Mouse (Mus musculus): Measurements from ENCODE around the gene Cerk.
"Not testable (repeated sequence)": the region's sequence is repeated elsewhere in the genome, so short reads cannot be mapped to it uniquely, and the experiment has no call there.

The Cerk gene

DNA sequence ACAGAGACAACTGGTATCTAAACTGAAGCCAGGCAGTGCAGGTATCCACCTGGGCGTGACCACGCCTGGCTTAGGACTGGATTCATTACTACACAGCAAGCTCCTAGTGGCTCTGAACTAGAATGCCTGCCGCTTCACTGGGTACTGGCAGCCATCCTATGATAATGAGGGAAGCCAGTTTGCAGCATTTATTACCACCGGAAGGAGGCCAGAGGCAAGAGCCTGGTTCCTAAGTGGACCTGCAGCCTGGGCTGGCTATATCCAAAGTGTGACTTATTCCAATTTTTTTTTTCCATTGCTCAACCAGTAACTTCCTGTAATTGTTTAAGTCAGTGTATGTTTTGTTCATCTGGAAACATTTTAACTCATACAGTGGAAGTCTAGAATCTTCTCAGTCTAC is 20.4 kb upstream of the Cerk start:
- no peak for DNase-seq (ENCODE audit: low read depth)

DNA sequence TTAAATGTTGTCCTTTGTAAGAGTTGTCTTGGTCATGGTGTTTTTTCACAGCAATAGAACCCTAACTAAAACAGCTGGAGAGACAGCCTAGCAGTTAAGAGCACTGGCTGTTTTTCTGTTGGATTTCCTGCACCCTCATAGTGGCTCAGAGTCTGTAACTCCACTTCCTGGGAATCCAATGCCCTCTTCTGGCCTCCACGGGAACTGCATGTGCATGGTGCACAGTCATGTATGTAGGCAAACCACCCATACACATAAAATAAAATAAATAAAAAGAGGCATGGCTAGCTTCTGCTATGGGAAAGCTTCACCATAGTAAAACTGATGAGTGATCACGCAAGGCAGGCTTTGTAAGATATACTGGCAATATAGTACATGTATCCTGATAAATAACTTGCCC is 19.4 kb upstream of the Cerk start:
- no peak for DNase-seq (ENCODE audit: low read depth)

DNA sequence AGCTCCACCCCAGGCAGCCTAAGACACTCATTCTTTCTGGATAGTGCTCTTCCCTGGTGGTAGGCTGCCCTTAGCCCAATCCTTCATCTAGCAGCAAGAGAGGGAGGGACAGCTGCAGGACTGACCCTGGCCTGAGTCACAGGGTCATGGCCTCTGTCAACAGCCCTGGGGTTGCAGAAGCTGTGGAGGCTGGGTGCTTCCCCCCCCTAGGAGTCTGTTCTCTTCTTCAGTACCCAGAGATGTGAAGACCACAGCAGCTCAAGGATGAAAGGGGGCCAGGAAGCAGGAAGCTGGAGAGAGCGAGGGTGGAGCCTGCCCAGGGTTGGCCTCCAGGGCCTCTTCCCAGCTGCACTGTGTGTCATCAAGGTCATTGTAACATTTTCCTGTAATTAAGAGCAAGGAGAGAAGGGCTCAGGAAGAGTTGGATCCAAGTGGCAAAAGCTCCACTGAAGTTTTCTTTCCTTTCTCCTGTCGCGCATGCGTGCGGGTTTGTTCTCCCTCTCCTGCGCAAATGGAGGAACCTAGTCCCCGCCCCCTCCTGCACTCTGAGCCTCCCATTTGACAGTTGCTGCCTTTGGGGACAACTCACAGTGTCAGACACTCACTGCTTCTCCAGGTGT is 18.1 kb upstream of the Cerk start:
- no peak for DNase-seq (ENCODE audit: low read depth)

- no peak for DNase-seq (ENCODE audit: low read depth)
Observed at GRCm38 (mm10) chr15:86203292-86203793, 17.4 kb upstream of the Cerk start.

DNA sequence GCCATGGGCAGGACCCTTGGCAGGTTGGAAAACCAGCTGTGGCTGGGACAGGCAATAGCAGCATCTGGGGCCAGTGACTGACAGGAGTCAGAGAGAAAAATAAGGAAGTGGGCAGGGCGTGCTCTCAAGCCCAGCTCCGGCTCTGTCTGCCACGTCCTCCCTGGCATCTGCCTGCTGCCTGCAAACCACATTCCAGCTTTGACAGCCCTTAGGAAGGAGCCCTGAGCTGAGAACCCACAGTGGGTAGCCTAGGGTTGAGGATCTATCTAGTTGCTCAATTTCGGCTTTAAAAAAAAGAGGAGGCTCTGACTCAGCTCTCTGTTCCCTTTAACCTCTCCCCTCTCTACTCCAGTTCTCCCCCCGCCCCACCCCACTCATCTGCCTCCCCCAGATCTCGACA is 16.7 kb upstream of the Cerk start:
- DNase-seq (ENCODE audit: low read depth), result no peak

DNA sequence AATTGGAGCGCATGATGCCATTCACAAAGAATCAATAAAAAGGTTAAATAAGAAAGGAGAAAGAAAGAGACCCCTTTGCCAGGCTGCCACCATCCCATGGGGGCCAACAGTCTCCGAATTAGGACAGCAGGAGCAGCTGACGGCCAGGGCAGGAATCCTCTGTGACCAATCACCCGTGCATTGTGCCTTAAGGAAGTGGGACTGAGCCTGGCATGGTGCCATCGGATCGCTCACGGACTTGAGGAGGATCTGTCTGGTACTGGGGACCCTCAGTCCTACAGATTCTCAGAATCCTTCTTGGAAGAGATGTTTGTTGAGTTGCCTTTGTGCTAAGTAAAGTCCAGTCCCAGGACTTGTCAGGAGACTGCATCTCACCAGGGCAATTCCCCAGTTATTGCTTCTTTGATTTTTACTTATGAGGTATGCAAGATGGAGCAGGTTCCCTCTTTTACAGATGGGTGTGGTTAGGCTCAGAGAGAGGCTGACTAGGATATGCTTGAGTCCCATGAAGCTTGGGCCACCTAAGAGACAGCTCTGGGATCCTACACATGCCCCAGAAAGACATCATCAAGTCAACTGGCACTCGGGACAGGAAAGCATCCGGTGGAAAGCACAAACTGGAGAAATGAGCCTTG is 15.9 kb upstream of the Cerk start:
- DNase-seq (ENCODE audit: low read depth), result no peak

DNA sequence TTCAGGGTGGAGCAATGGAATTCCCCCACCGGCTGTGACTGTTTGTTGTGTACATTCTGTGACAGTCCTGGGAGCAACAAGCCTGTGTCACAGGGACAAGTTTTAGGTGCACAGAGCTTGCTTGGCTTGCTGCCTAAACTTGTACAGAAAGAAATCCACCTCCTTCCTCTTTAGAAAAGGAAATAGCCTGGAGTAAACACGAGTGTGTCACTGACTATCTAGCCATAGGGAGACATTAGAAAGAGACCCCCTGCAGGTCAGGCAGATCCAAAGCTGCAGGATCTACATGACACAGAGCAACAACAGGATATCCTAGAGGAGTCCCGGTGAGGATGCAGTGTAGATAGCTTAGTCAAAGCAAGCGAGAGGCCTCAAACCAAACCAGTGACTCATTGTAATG is 15.2 kb upstream of the Cerk start:
- DNase-seq (ENCODE audit: low read depth), result no peak

GRCm38 (mm10) chr15:86200169-86200568 is 14.2 kb upstream of the Cerk start:
- no peak for DNase-seq (ENCODE audit: low read depth)

DNA sequence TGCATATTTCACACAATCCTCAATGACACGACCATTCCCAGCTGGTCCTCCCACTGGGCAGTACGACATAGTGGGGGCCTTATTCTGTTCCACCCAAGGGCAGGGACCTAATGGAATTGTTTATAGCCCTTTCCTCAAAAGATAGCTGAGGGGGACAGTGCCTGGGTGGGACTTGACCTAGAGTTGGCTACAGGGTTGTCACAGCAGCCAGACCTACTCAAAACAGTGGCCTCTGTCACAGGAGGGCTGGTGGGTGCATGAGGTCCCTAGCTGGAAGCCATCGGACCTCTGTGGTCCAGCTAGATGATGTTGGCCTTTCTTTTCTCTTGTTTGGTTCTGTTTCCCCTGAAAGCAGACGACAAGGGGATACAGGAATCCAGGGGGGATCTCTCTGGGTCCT is 13.5 kb upstream of the Cerk start:
- DNase-seq (ENCODE audit: low read depth), result no peak

- DNase-seq (ENCODE audit: low read depth), result no peak
Observed at GRCm38 (mm10) chr15:86199052-86199451, 13.1 kb upstream of the Cerk start.

GRCm38 (mm10) chr15:86194676-86195453 is 8.9 kb upstream of the Cerk start:
- not testable (repeated sequence) for DNase-seq (ENCODE audit: low read depth)

DNA sequence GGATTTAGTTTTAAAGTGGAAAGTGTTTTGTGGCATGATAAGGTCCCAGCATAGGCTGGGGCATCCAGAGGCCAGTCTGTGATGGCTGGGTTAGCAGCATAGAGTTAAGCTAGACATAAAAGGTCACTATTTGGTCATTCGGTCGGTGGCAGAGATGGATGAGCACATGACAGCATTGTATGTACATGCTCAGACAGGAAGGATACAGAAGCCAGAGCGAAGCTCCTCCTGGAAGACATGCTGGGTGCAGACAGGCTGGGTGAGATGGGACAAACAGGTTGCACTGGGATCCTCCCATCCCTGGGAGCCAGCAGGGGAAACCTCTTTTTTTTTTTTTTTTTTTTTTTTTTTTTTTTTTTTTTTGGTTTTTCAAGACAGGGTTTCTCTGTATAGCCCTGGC is 6.0 kb upstream of the Cerk start:
- DNase-seq (ENCODE audit: low read depth), result no peak

DNA sequence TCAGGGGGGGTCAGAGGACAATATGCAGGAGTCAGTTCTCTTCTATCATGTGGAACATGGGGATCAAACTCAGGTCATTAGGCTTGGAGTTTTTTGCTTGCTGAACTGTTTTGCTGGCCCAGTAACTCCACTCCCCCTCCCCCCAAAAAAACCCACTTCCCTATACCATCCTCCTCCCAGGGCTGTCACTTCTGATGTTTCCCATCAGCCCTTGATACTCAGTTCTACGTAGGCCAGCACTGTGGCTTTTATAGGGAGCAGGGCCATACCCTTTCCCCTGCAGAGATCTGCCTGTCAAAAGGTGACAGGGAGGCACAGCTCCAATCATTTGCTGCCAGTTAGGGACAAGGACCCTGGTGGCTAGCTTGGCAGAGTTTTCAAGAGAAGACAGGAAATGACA is 5.6 kb upstream of the Cerk start:
- no peak for DNase-seq (ENCODE audit: low read depth)

DNA sequence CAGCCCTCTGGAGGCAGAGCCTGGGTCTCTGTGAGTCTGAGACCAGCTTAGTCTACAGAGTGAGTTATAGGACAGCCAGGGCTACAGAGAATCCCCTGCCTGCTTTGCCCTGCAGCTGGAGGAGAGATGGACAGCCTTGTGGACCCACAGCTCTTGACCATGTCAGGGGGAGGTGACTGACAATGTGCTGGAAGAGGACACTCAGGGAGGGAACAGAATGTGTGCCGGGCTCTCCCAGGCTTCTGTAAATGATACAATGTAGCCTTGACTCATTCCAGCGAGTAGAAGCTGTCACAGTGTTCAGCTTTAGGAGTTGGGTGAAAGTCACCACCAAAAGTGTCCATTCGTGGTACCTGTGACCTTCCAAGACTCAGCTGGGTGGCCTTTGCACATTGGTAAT is 4.4 kb upstream of the Cerk start:
- no peak for DNase-seq (ENCODE audit: low read depth)

- DNase-seq (ENCODE audit: low read depth), result no peak
Observed at GRCm38 (mm10) chr15:86188746-86189470, 3.0 kb upstream of the Cerk start.

DNA sequence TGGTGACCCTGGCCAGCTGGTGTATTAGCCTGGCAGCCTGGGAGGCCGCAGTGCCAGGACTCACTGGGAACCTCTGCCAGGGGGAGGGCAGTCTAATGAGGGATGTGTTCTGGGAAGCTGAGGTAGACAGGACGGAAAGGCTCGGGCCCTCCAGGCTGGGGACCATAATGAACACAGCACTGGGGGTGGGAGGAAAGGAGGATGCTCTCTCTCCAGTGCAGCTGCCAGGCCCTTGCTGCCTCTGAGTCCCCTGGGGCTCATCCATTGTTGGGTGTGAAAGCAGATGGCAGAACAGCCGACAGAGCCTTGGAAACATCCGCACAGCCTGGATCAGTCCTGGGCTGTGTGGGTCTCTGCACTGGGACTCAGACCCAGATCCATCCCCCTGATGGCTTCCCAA is 2.2 kb upstream of the Cerk start:
- no peak for DNase-seq (ENCODE audit: low read depth)

- no peak for DNase-seq (ENCODE audit: low read depth)
Observed at GRCm38 (mm10) chr15:86186686-86187085, 745 bp upstream of the Cerk start.

DNA sequence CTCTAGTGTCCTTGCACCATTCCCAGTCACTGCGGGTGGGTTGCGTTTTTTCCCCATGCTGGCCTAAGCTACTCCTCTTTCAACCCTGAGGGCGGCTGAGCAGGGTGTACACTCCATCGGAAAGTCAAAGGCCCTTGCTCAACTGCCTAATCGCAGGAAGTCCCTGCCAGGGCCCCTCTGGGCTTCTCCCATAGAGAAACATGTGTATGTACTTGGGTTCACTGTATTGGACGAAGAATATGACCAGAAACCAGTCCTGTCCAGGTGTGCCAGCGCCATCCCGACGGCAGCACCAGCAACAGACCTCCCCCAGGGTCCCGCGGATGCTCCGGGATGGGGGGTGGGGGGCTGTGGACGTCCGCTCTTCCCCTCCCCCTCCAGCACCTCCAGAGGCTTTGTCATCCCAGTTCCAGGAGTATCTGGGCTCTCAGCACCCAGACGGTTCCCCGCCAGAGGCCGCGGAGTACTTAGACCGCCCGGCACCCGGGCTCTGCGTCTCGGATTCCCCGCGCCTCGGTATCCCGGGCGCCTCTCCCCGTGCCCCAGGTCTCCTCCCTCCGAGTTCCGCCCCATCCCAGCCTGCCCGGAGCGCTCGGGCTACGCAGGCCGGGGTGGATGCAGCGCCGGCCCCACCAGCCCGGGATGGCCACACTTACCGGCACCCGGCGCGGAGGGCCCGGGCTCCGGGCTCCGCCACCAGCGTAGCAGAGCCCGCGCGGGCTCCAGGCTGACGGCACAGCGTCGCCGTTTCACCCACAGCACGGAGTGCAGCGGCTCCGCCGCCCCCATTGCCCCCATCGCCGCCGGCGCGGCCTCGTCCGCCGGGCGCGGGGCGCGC is 871 bp downstream of the Cerk start:
- no peak for DNase-seq (ENCODE audit: low read depth)

DNA sequence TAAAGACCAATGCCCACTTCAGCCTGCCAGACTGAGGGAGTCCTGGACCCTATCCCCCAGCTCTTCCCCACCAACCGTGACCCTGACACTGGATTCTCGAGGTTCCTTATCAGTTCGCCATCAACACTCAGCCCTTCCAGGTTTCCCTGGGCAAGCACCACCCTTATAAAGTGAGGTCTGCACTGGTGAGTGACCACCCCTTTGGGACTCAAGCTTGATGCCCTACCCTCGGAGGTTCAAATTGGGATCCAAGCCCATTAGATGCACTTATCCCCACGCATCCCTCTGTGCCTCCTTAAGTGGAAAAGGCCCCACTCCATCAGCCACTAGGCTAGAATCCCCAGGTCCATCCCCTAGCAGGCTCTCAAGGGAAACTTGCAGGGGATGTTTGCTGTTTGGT is 1.9 kb downstream of the Cerk start:
- no peak for DNase-seq (ENCODE audit: low read depth)

DNA sequence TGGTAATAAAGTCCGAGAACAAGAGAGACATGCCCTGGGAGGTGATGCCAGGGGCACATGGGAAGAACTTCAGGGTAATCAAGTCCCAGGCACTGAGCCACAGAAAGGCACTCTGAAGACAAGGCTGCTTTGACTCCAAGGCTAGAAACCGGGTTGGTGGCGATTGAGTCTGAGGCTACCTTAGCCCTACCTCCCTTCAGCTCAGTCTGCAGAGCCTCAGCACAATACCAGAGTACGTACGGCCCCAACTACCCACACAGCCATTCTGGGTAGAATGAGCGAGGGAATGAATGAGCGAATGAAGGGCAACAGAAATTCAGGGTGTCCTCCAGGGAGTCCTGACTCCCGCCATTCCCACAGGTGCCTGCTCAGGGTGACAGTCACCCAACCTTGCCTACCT is 2.5 kb downstream of the Cerk start:
- DNase-seq (ENCODE audit: low read depth), result no peak

- DNase-seq (ENCODE audit: low read depth), result no peak
Observed at GRCm38 (mm10) chr15:86182646-86183045, 3.3 kb downstream of the Cerk start.

DNA sequence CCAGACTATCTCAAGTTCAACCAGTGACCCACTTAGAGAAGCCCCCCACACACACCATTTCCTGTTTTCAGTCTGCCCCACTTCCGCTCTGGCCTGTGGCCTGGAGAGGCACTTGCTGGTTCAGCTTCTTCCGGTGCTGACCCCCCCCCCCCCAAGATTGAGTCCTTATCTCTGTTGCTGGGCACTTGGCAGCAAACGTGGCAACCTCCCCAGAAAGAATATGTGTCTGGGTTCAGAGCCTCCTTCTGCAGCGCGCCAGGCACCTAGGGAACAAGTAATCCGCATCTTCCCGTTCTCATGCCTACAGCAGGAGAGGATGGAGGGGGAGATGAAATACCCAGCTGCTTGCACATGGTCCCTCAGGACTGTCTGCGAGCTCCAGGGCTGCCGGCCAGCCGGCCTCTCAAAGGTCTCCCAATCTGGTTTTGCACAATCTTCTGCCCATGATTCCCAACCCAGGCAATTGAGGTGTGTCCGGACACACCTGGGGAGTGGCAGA is 4.0 kb downstream of the Cerk start:
- DNase-seq (ENCODE audit: low read depth), result no peak

All from c-Kit-positive CD71-negative TER-119-negative erythroid progenitor cells, embryonic 14.5 days (primary cell).